Mouse (Mus musculus) megakaryocyte progenitor cell, adult 5-6 weeks (primary cell): ENCODE measurements around the gene Gm43638. TPM values are rescaled to one million over a fixed set of nuclear protein-coding genes. Genes with fewer than 3 reads are reported as not detected.
"Not testable (repeated sequence)": the region's sequence is repeated elsewhere in the genome, so short reads cannot be mapped to it uniquely, and the experiment has no call there.

Source experiments
- ATAC-seq: replicated peaks from 2 replicates; pipeline ENCODE4 v1.8.0; 2016; ENCODE audit warnings: mild to moderate bottlenecking, moderate TSS enrichment, inconsistent platforms; ENCODE audit not compliant: poor library complexity
- total RNA-seq, 2 experiments: library from RNA; stranded (forward) in 1 of 2; stranded (reverse) in 1 of 2; fragments of 157-497, 149-512 nt in 1 of 2; fragments of 200-1000 nt in 1 of 2; gene quantifications; 2 replicates each; pipeline versions ENCODE4 v1.2.3 to v1.2.4; 2015 to 2017

Gm43638 gene
- total RNA-seq (2015): not detected in 2 replicates
- not detected in 2 replicates for total RNA-seq (2017)

DNA sequence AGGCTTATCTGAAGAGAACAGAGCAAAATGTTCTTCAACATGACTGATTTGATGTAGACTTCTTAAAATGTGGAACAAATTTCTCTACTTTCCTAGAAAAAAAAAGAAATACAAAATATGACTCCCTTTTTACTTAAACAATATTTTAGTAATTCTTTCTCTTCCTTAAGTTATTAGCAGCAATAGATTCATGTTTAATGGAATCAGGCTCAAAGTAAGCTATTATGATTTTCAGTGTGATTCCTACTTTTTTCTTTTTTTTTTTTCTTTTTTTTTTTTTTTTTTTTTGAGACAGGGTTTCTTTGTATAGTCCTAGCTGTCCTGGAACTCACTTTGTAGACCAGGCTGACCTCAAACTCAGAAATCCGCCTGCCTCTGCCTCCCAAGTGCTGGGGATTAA lies at the start of gene Gm43638:
Gene Gm43638, minus strand, starts transcription at position 101 of the 400 bp plus-strand sequence.
- ATAC-seq: not testable (repeated sequence)

DNA sequence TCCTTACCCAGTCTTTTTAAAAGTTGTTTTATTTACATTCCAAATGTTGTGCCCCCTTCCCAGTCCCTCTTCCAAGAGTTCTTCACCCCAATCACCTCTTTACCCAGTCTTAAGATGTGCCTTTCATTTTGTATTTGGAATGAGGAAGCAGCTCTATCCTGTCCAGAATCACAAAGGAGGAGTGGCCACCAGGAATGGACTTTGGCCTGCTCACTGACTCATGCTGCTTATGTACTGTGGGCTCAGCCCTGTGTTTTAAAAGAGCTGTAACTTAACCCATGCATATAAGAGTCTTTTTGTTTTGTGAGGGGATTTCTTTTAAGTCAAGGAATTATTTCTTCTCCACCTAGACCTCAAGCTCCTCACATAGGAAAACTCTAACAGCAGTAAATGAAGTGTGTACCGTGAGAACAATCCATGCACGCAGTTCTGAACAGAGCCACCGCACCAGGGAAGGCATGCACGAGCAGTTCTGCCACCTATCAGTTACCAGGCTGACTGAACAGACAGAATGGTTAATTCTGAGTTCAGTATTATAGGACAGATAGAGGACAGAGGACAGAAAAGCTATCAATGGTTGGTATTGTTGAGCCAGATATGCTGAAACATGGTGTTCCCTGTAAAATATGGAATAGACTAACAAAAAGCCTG lies 49.5 kb upstream of the Gm43638 start:
- ATAC-seq: no peak

GRCm38 (mm10) chr5:87532288-87532687 lies 45.7 kb upstream of the Gm43638 start:
- ATAC-seq: no peak

DNA sequence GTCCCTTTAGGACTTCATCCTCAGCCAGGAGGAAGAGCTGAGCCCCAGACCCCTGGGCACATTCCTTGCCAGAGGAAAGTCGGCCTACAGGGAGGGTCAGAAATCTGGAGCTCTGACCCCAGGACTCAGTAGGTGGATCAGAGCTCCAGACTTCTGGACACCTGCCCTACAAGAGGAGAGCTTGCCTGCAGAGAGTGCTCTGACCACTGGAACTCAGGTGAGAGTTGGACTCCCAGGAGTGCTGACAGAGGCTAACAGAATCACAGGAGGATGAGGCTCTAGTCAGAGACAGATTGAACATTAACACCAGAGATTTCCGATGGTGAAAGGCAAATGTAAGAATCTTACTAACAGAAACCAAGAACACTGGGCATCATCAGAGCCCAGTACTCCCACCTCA lies 37.0 kb upstream of the Gm43638 start:
- ATAC-seq: not testable (repeated sequence)

DNA sequence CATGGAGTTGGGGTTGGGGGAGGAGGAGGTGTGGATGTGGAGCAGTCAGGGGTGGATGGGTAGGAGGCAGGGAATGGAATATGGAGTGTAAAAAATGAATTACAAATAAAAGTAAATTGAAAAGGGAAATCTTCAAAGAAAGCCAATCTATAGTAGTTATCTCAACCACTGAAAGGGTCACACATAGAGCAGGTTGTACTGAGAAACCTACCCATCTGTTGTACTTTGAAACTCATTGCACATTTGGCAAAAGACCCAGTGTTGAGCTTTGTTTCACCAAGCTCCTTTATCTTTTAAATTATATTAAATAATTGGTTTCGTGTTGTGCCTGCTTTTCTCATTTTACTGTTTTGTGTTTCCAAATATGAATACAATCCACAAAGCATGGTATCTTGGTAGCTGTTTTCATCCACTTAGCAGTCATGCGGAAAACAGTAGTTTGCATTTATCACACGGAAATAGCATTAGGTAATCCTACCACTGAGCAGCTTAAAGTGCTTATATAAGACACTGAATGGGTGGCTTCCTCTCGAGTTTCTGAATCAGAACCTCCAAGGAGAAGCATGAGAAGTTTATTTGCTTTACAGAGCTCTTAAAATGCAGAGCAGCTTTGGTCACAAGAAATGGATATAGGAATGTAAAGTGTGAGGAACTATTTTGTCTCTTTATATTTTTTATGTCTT lies 19.3 kb upstream of the Gm43638 start:
- ATAC-seq: no peak

DNA sequence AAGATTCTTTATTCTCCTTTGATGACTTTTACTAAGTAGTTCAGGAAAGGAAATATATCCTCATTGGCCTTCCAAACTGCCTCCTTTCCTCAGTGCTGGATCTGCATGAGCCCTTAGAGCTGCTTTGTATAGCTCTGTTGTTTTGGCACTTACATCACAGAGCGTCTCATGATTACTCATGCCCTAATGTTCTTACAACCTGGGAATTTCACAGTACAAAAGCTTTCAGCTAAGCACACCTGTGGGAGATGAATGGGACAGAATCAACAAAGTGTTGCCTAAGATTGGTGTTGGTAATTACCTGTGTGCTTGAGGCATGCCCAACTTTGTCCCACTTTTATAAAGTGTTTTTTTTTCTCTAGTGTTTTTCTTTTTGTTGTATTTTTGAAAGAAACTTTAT lies 16.1 kb upstream of the Gm43638 start:
- ATAC-seq: no peak

DNA sequence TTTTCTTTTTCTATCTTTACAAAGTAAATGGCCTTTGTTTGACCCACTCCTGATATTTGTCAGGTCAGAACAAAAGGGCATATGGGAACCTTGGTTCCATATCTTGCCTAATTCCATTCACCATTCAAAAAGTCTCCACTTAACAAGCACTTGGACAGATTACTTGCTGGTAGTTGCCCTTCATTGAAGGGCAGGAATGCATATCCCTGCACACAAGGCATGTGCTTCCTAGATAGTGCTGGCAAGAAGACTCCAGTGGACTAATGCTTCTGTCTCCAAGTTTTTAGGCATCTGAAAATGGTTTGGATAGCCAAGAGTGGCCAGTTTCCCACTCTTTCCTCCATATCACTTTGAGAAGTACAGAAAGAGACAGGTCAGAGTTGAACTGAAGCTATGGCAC lies 12.7 kb upstream of the Gm43638 start:
- ATAC-seq: no peak

DNA sequence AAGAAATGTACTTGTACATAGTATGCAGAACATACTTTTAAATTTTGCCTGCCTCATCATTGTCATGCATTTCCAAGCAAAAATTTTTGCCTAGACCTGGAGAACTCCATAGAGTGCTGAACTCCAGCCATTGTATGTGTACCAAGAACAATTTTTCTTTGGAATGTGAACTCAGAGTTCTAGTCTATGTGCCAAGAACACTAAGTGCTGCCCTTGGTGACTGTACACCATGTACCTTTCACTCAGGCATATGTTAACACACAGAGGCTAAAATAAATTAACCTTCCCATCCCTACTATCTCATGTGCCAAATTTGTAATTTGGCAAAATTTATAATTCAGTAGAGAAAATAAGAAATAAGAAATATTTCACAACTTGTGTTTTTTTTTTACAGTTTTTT lies 12.3 kb upstream of the Gm43638 start:
- no peak for ATAC-seq

- no peak for ATAC-seq
Measured at GRCm38 (mm10) chr5:87490771-87491170, 4.2 kb upstream of the Gm43638 start, which contains the start of gene Ugt2a1. Gene Ugt2a1 (minus strand): TSS chr5:87490871.

- no peak for ATAC-seq
Measured at GRCm38 (mm10) chr5:87482160-87482559, 4.4 kb downstream of the Gm43638 start, which contains the start of gene Ugt2a2. Gene Ugt2a2 (minus strand): TSS chr5:87482260.

- ATAC-seq: no peak
Measured at GRCm38 (mm10) chr5:87458810-87459209, 27.8 kb downstream of the Gm43638 start.

DNA sequence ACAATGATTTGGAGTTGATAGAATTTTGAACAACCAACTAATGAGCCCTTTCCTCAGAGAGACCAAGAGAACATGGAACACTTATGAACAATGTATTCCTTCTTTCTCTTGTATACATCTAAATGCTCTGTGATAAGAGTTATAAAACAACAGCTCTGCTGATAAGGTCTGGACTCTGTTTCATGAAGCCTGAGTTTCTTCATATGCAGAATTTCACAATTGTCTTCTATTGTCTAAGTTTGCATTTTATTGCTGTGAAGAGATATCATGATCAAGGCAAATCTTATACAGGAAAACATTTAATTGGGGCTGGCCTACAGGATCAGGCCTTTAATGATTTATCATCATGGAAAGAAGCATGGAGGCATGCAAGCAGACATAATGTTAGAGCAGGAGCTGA lies 28.9 kb downstream of the Gm43638 start:
- no peak for ATAC-seq

- no peak for ATAC-seq
Measured at GRCm38 (mm10) chr5:87456216-87456850, 30.3 kb downstream of the Gm43638 start.

- ATAC-seq: no peak
Measured at GRCm38 (mm10) chr5:87455519-87455918, 31.1 kb downstream of the Gm43638 start.

GRCm38 (mm10) chr5:87452514-87452913 lies 34.1 kb downstream of the Gm43638 start:
- ATAC-seq: not testable (repeated sequence)

DNA sequence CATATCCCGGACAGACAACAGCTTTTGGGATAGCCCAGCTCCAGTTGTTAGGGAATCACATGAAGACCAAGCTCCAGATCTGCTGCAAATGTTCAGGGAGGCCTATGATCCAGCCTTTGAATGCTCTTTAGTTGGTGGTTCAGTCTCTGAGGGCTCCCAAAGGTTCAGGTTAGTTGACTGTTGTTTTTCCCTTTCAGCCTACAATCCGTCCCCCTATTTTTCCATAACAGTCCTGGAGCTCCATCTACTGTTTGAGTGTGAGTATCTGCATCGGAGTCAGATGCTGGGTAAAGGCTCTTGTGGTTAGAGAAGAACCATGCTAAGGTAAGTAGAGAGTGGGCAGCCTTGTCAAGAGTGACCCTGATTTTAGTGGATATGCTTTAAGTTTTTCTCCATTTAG lies 50.3 kb downstream of the Gm43638 start:
- no peak for ATAC-seq

- no peak for ATAC-seq
Measured at GRCm38 (mm10) chr5:87425676-87426075, 60.9 kb downstream of the Gm43638 start.

- not testable (repeated sequence) for ATAC-seq
Measured at GRCm38 (mm10) chr5:87424041-87424440, 62.6 kb downstream of the Gm43638 start, which contains the start of gene Ugt2b38. Gene Ugt2b38 (minus strand): TSS chr5:87424203.
